Comparison of ENCODE assay signal across 8 mouse cellular contexts in genomic region chr2:28582647-28583353, GRCm38 (mm10). TPM values are rescaled to one million over a fixed set of nuclear protein-coding genes. Genes with fewer than 3 reads are reported as not detected.
DNase-seq lines count a peak whose midpoint lies in the region; ATAC-seq lines count a peak whose summit lies in the region.

No protein-coding gene starts in this region.

- peak overlapping the region; percentile 93 for H3K27ac ChIP-seq in hindbrain, embryonic 12.5 days

- H3K4me3 ChIP-seq in hindbrain, embryonic 12.5 days, result peak overlapping the region; percentile 75

- WGBS in hindbrain, embryonic 12.5 days, result under 1% methylated on average over 56 of the region's 56 CpGs

- peaks cover 25% of the 10 kb centered on the region for H3K36me3 ChIP-seq in hindbrain, embryonic 12.5 days

- peak overlapping the region; percentile 78 for H3K9ac ChIP-seq in hindbrain, embryonic 12.5 days

- H3K27me3 ChIP-seq in hindbrain, embryonic 12.5 days, result peaks cover 5% of the 10 kb centered on the region; the same call in 1 of the 2 replicates

- peak; percentile 93 for ATAC-seq in hindbrain, embryonic 12.5 days (ENCODE audit: low FRiP score)

- H3K9me3 ChIP-seq in hindbrain, embryonic 12.5 days (replicated peaks), result no peaks in the 10 kb centered on the region

- peaks cover 24% of the 10 kb centered on the region for H3K4me1 ChIP-seq in hindbrain, embryonic 12.5 days

- peak; percentile 94 for DNase-seq in NIH3T3 (ENCODE audit: low read depth)
- peak; percentile 93 for DNase-seq in cerebellum, postnatal 10 days
- peak; percentile 81 to 86 for DNase-seq in frontal cortex, postnatal 10 days (ENCODE audit: low spot score in 2 of 2)
- peak; percentile 89 to 96 for DNase-seq in layer of hippocampus, postnatal 14 days (ENCODE audit: low spot score in 2 of 2)
- peak; percentile 89 for DNase-seq in lung, postnatal 14 days
- peak; percentile 82 for DNase-seq in retina, adult 2 months (ENCODE audit: low read depth, low spot score)
- peak; percentile 85 to 90 for DNase-seq in thymus, postnatal 36 days

- peak overlapping the region; percentile 69 for H3K4me2 ChIP-seq in hindbrain, embryonic 12.5 days (replicated peaks)

RNA-seq across cellular contexts. Expression of gene Gtf3c5, which starts 0.8 kb away (rescaled TPM):
- polyA plus RNA-seq in hindbrain, embryonic 12.5 days (2016; fragmentation: Nextera tagmentation; extraction: Ambion mirVana), result 50.0 and 50.5 TPM in 2 replicates
- 10 to 100 TPM; 17.0 to 18.1 TPM for total RNA-seq in layer of hippocampus, postnatal 14 days (2021)

RNA-seq across cellular contexts. Expression of gene Cel, which starts 19.6 kb away (rescaled TPM):
- polyA plus RNA-seq in hindbrain, embryonic 12.5 days (2016; fragmentation: Nextera tagmentation; extraction: Ambion mirVana), result not detected in 2 replicates
- total RNA-seq in layer of hippocampus, postnatal 14 days (2021), result not detected

RNA-seq across cellular contexts. Expression of gene Gfi1b, which starts 39.0 kb away (rescaled TPM):
- polyA plus RNA-seq in hindbrain, embryonic 12.5 days (2016; fragmentation: Nextera tagmentation; extraction: Ambion mirVana), result 1.2 and 1.3 TPM in 2 replicates
- total RNA-seq in layer of hippocampus, postnatal 14 days (2021), result not detected

RNA-seq across cellular contexts. Expression of gene Tsc1, which starts 58.2 kb away (rescaled TPM):
- 32.1 and 32.4 TPM in 2 replicates for polyA plus RNA-seq in hindbrain, embryonic 12.5 days (2016; fragmentation: Nextera tagmentation; extraction: Ambion mirVana)
- total RNA-seq in layer of hippocampus, postnatal 14 days (2021), result 10 to 100 TPM; 39.7 to 43.6 TPM

Comparison
In these comparisons a context has a peak if more than half of its experiments do, and no peak if none do; other contexts are left out.
1. Peak in every context shown above with its lines: DNase-seq, ATAC-seq, H3K4me3 ChIP-seq and H3K27ac ChIP-seq.